Mouse (Mus musculus) thymus, adult 2 months (tissue): Measurements from ENCODE around the gene Hs6st3.

ENCODE experiments used
- CTCF ChIP-seq: fragments of 200-500 bp; IDR thresholded peaks from 2 replicates; pipeline ENCODE4 v1.5.1; 2012; ENCODE audit warnings: mild to moderate bottlenecking, control low read depth, low read length, moderate library complexity, borderline replicate concordance; ENCODE audit not compliant: control insufficient read depth, poor library complexity, insufficient read depth; ENCODE audit errors: extremely low read depth
- POLR2A ChIP-seq: fragments of 200-500 bp; IDR thresholded peaks from 2 replicates; pipeline ENCODE4 v1.6.1; 2012; ENCODE audit warnings: mild to moderate bottlenecking, low read length, control low read depth, moderate library complexity; ENCODE audit not compliant: control insufficient read depth, poor library complexity, insufficient read depth; ENCODE audit errors: extremely low read depth

- TF ChIP-seq POLR2A (no peak), CTCF (no peak)
These were observed 110.0 kb downstream of the Hs6st3 start for GRCm38 (mm10) chr14:119248001-119248607.
